Mouse (Mus musculus): Measurements from ENCODE around the gene Atxn1. TPM values are rescaled to one million over a fixed set of nuclear protein-coding genes. Genes with fewer than 3 reads are reported as not detected.
A peak's percentile ranks its signal among the peaks of the same experiment; 100 is the strongest.

Atxn1 gene
- polyA plus RNA-seq, 1 experiment from 2014 or later = 8.1 TPM

- Histone ChIP-seq H3K27me3 (no peaks in the 10 kb centered on the region), H3K4me3 (no peak overlapping the region), H3K9ac (no peak overlapping the region), H3K36me3 (no peaks in the 10 kb centered on the region), H3K4me1 (replicated peaks) (peaks cover 29% of the 10 kb centered on the region), H3K27ac (no peak overlapping the region), H3K9me3 (replicated peaks) (no peaks in the 10 kb centered on the region), H3K4me2 (no peak overlapping the region)
- ATAC-seq (replicated peaks; ENCODE audit: insufficient number of reproducible peaks, insufficient read depth, low FRiP score, low read depth) = no peak
- WGBS = 68% methylated on average over 2 of the region's 2 CpGs
Measured at GRCm38 (mm10) chr13:45751231-45751630, 213.6 kb downstream of the Atxn1 start.

DNA sequence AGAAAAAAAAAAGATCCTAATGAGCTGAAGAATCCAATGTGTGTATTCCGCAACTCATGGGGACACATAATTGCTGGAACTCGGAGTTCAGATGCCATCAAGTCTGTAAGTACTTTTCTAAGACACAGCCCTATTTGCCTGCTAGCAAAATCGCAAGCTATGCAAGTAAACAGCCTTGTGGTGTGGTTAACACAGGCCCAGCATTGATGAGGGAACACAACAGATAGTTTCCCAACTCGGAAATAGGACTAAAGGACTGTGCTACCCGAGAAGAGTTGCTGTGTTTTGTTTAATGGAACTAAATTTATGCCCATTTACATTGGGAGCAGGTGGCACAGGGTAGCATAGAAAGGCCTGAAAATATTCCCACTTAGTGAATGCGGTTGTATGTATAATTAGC lies 214.2 kb downstream of the Atxn1 start:
- no peak overlapping the region for H3K4me3 ChIP-seq
- WGBS = 81% methylated on average over 6 of the region's 6 CpGs
- H3K9ac ChIP-seq = no peak overlapping the region
- H3K27me3 ChIP-seq = no peaks in the 10 kb centered on the region
- no peaks in the 10 kb centered on the region for H3K9me3 ChIP-seq (replicated peaks)
- no peak overlapping the region; the same call in 1 of the 2 replicates for H3K27ac ChIP-seq
- peaks cover 29% of the 10 kb centered on the region for H3K4me1 ChIP-seq (replicated peaks)
- ATAC-seq (replicated peaks; ENCODE audit: insufficient number of reproducible peaks, insufficient read depth, low FRiP score, low read depth) = no peak
- H3K36me3 ChIP-seq = no peaks in the 10 kb centered on the region
- H3K4me2 ChIP-seq = no peak overlapping the region

GRCm38 (mm10) chr13:45749937-45750336 lies 214.9 kb downstream of the Atxn1 start:
- peak overlapping the region; percentile 65 for H3K27ac ChIP-seq
- H3K9ac ChIP-seq = no peak overlapping the region
- H3K27me3 ChIP-seq = no peaks in the 10 kb centered on the region
- ATAC-seq (replicated peaks; ENCODE audit: insufficient number of reproducible peaks, insufficient read depth, low FRiP score, low read depth) = no peak
- no peak overlapping the region for H3K4me2 ChIP-seq
- no peaks in the 10 kb centered on the region for H3K36me3 ChIP-seq
- H3K4me3 ChIP-seq = no peak overlapping the region
- peaks cover 29% of the 10 kb centered on the region for H3K4me1 ChIP-seq (replicated peaks)
- H3K9me3 ChIP-seq (replicated peaks) = no peaks in the 10 kb centered on the region
- 6% methylated on average over 1 of the region's 1 CpGs for WGBS

GRCm38 (mm10) chr13:45749222-45749621 lies 215.6 kb downstream of the Atxn1 start:
- WGBS = 66% methylated on average over 8 of the region's 8 CpGs
- Histone ChIP-seq H3K9ac (no peak overlapping the region), H3K4me2 (no peak overlapping the region), H3K4me1 (replicated peaks) (peaks cover 29% of the 10 kb centered on the region), H3K4me3 (no peak overlapping the region), H3K36me3 (no peaks in the 10 kb centered on the region), H3K9me3 (replicated peaks) (no peaks in the 10 kb centered on the region), H3K27ac (peak overlapping the region; percentile 65), H3K27me3 (no peaks in the 10 kb centered on the region)
- ATAC-seq (replicated peaks; ENCODE audit: insufficient number of reproducible peaks, insufficient read depth, low FRiP score, low read depth) = no peak

- Histone ChIP-seq H3K4me1 (replicated peaks) (peaks cover 29% of the 10 kb centered on the region), H3K36me3 (no peaks in the 10 kb centered on the region), H3K27ac (peak overlapping the region; percentile 65; the same call in 1 of the 2 replicates), H3K9ac (no peak overlapping the region), H3K4me2 (no peak overlapping the region), H3K4me3 (no peak overlapping the region), H3K9me3 (replicated peaks) (no peaks in the 10 kb centered on the region), H3K27me3 (no peaks in the 10 kb centered on the region)
- no peak for ATAC-seq (replicated peaks; ENCODE audit: insufficient number of reproducible peaks, insufficient read depth, low FRiP score, low read depth)
- 29% methylated on average over 4 of the region's 4 CpGs for WGBS
Measured at GRCm38 (mm10) chr13:45748691-45749090, 216.1 kb downstream of the Atxn1 start.

DNA sequence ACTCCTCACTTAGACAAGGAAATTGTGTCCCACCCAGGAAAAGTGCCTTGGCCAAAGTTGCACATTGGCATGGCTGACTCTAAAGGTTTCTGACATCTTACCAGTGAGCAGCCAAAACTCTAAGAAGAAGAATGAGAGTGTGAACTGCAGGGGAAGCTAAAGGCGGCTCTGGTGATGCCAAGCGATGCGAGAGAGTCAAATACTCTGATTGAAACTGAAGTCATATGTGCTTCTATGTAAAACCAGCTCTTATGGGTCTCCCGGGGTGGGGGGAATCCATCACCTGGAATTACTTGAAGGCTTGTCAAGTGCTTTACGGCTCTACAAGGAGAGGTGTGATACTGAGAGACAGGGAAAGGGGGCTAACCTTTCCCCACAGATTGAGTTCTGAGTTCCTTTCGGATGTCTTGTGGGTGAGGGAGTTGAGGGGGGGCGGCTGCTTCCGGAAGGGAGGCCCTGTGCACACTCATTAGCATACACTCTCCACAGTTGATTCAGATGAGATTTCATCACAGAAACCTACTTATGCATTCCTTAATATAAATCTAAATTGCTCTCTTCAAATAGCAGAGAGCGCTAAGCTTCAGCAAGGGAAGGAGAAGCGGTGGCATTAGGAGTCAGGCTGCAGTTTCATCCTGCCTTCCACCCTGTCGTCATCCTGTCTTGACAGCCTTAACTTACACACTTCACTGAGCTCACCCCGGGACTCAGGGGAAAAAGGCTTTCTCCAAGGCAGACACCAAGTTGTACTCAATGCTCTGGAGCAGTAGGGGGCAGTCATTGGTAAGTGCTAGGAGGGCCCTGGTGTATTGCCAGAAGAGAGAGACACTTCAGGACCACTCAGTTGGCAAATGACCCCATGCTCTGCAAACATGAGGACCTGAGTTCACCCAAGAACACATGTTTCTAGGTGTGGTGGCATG lies 218.7 kb downstream of the Atxn1 start:
- no peak overlapping the region for H3K9ac ChIP-seq
- 69% methylated on average over 12 of the region's 12 CpGs for WGBS
- no peak overlapping the region for H3K27ac ChIP-seq
- no peaks in the 10 kb centered on the region for H3K27me3 ChIP-seq
- no peak overlapping the region for H3K4me2 ChIP-seq
- no peak for ATAC-seq (replicated peaks; ENCODE audit: insufficient number of reproducible peaks, insufficient read depth, low FRiP score, low read depth)
- peaks cover 28% of the 10 kb centered on the region for H3K4me1 ChIP-seq (replicated peaks)
- H3K4me3 ChIP-seq = no peak overlapping the region
- no peaks in the 10 kb centered on the region for H3K36me3 ChIP-seq
- no peaks in the 10 kb centered on the region for H3K9me3 ChIP-seq (replicated peaks)

DNA sequence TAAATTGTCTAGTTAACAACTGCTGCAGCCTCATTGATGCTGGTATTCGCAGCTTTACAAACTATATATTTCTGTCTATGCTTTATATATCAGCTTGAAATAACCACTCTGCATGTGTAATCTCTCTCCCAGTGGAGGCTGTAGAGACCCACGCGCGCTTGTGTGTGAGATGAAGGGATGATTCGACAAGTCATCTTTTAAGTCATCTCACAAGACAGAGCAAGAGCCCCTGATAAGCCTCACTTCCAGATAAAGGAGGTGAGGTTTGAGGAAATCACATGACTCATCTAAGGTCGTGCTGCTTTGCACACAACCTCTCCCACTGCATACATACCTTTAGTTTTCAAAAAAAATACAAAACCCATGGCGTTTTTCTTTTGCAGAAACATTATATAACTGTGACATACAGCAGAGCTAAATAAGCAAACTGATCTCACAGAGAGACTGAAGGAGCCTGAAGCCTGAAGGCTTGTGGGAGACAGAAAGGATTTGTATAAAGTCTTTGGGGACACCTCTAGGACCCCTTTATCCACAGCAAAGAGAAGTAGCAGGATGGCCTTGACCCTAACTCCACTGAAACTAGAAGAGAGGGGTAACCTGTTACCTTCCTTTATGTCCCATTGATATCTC lies 219.9 kb downstream of the Atxn1 start:
- ATAC-seq (replicated peaks; ENCODE audit: insufficient number of reproducible peaks, insufficient read depth, low FRiP score, low read depth) = no peak
- Histone ChIP-seq H3K36me3 (no peaks in the 10 kb centered on the region), H3K9me3 (replicated peaks) (no peaks in the 10 kb centered on the region), H3K4me3 (no peak overlapping the region), H3K9ac (no peak overlapping the region), H3K4me1 (replicated peaks) (peaks cover 19% of the 10 kb centered on the region), H3K27me3 (no peaks in the 10 kb centered on the region), H3K27ac (no peak overlapping the region), H3K4me2 (no peak overlapping the region)
- WGBS = 64% methylated on average over 7 of the region's 7 CpGs

GRCm38 (mm10) chr13:45743848-45744247 lies 221.0 kb downstream of the Atxn1 start:
- Histone ChIP-seq H3K4me2 (no peak overlapping the region), H3K27me3 (no peaks in the 10 kb centered on the region), H3K9me3 (replicated peaks) (no peaks in the 10 kb centered on the region), H3K9ac (no peak overlapping the region), H3K4me3 (no peak overlapping the region), H3K36me3 (no peaks in the 10 kb centered on the region), H3K27ac (no peak overlapping the region), H3K4me1 (replicated peaks) (peaks cover 8% of the 10 kb centered on the region)
- 58% methylated on average over 7 of the region's 7 CpGs for WGBS
- ATAC-seq (replicated peaks; ENCODE audit: insufficient number of reproducible peaks, insufficient read depth, low FRiP score, low read depth) = no peak

DNA sequence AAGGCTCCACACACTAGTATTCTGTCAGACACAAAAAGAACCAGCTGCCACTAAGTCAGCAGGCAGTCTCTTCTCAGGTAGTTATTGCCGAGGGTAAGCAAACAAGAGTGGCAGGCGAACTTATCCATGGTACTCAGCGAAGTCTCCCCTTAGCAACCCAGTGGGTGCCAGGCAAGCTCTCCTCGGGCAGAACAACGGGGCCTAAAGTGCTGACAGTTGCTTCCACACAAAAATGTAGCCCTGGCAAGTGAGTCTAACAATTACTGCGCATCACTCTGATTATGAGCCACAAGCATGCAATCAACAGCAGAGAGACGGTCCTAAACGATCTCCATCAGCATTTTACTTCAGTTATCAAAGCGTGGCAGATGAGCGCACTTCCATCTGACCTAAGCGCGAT lies 224.4 kb downstream of the Atxn1 start:
- H3K4me3 ChIP-seq = no peak overlapping the region
- no peaks in the 10 kb centered on the region for H3K9me3 ChIP-seq (replicated peaks)
- no peak overlapping the region for H3K9ac ChIP-seq
- no peaks in the 10 kb centered on the region for H3K36me3 ChIP-seq
- no peak for ATAC-seq (replicated peaks; ENCODE audit: insufficient number of reproducible peaks, insufficient read depth, low FRiP score, low read depth)
- no peaks in the 10 kb centered on the region for H3K4me1 ChIP-seq (replicated peaks)
- H3K27me3 ChIP-seq = no peaks in the 10 kb centered on the region
- no peak overlapping the region for H3K4me2 ChIP-seq
- H3K27ac ChIP-seq = no peak overlapping the region
- 78% methylated on average over 12 of the region's 12 CpGs for WGBS

DNA sequence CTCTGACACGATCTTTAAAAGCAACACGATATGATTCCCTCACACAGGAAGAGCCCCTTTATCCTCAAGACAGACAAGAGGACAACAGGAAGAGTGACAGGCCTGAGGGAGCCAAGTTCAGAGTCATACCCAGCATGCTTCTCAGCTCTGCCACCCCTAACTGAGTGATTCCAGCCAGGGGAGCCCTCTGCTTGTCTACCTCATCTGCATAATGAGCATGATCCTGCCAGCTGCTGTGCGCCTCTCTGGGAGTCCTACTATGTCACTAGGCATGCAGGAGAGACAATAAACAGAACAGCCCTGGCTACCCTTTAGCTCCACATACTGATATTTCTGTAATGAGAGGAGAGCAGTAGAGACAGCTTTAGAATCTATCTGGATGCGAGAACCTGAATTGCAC lies 228.6 kb downstream of the Atxn1 start:
- Histone ChIP-seq H3K36me3 (no peaks in the 10 kb centered on the region), H3K4me1 (replicated peaks) (peaks cover 20% of the 10 kb centered on the region), H3K9me3 (replicated peaks) (no peaks in the 10 kb centered on the region), H3K27me3 (no peaks in the 10 kb centered on the region), H3K9ac (no peak overlapping the region), H3K27ac (no peak overlapping the region), H3K4me2 (no peak overlapping the region), H3K4me3 (no peak overlapping the region)
- 76% methylated on average over 4 of the region's 4 CpGs for WGBS
- ATAC-seq (replicated peaks; ENCODE audit: insufficient number of reproducible peaks, insufficient read depth, low FRiP score, low read depth) = no peak

- no peaks in the 10 kb centered on the region for H3K36me3 ChIP-seq
- H3K4me2 ChIP-seq = no peak overlapping the region
- no peaks in the 10 kb centered on the region for H3K27me3 ChIP-seq
- H3K4me3 ChIP-seq = no peak overlapping the region
- no peak for ATAC-seq (replicated peaks; ENCODE audit: insufficient number of reproducible peaks, insufficient read depth, low FRiP score, low read depth)
- H3K9me3 ChIP-seq (replicated peaks) = no peaks in the 10 kb centered on the region
- peaks cover 22% of the 10 kb centered on the region for H3K4me1 ChIP-seq (replicated peaks)
- H3K9ac ChIP-seq = no peak overlapping the region
- 90% methylated on average over 3 of the region's 3 CpGs for WGBS
- no peak overlapping the region for H3K27ac ChIP-seq
Measured at GRCm38 (mm10) chr13:45735802-45736201, 229.0 kb downstream of the Atxn1 start.
